Mouse (Mus musculus) neural tube, embryonic 11.5 days (tissue): Measurements from ENCODE around the gene Ndc80. TPM values are rescaled to one million over a fixed set of nuclear protein-coding genes. Genes with fewer than 3 reads are reported as not detected.

Source experiments
- ATAC-seq: fragments of 200-750 bp; cut with Nextera tagmentation; 2 replicates; pipeline ENCODE4 v1.8.0; 2017; ENCODE audit warnings: moderate number of reproducible peaks, mild to moderate bottlenecking, moderate TSS enrichment, moderate library complexity; ENCODE audit not compliant: insufficient read depth, low FRiP score, low TSS enrichment
- DNase-seq: peaks from one replicate; pipeline ENCODE4 v3.0.0-alpha.2; 2015; ENCODE audit warnings: low spot score
- H3K27ac ChIP-seq: fragments of 300-500 bp; sonication (generic); 2 replicates; pipeline ENCODE4 v1.5.1; 2014; ENCODE audit warnings: low read depth, mild to moderate bottlenecking, low read length
- H3K27me3 ChIP-seq: fragments of 300-500 bp; sonication (generic); 2 replicates; pipeline ENCODE4 v1.6.1; 2014; ENCODE audit warnings: mild to moderate bottlenecking, low read length, mixed read lengths; ENCODE audit not compliant: control insufficient read depth, insufficient read depth
- H3K36me3 ChIP-seq: fragments of 300-500 bp; sonication (generic); 2 replicates; pipeline ENCODE4 v1.6.1; 2014; ENCODE audit warnings: mild to moderate bottlenecking, low read length, moderate library complexity, mixed read lengths; ENCODE audit not compliant: control insufficient read depth, insufficient read depth
- H3K4me1 ChIP-seq: fragments of 300-500 bp; sonication (generic); 2 replicates; pipeline ENCODE4 v1.6.1; 2014; ENCODE audit warnings: low read length, mixed read lengths; ENCODE audit not compliant: control insufficient read depth, insufficient read depth
- H3K4me2 ChIP-seq: fragments of 300-500 bp; sonication (generic); 2 replicates; pipeline ENCODE4 v1.6.1; 2014; ENCODE audit warnings: low read depth, mild to moderate bottlenecking, moderate library complexity
- H3K4me3 ChIP-seq: fragments of 300-500 bp; sonication (generic); 2 replicates; pipeline ENCODE4 v1.5.1; 2014; ENCODE audit warnings: low read depth, low read length
- H3K9ac ChIP-seq: fragments of 300-500 bp; sonication (generic); 2 replicates; pipeline ENCODE4 v1.6.1; 2014; ENCODE audit warnings: mild to moderate bottlenecking, low read length
- H3K9me3 ChIP-seq: fragments of 300-500 bp; sonication (generic); 2 replicates; pipeline ENCODE4 v1.6.1; 2016; ENCODE audit warnings: low read length; ENCODE audit not compliant: control insufficient read depth
- WGBS: fragments of 180-500 bp; shearing (Covaris S2); extraction: QIAGEN DNeasy Blood & Tissue Kit; methylation state at CpG from one replicate; pipeline ENCODE4 v1.1.7; 2014; 5-methylcytosine and 5-hydroxymethylcytosine counted together
- polyA plus RNA-seq: library from polyadenylated mRNA; unstranded; fragments of >200 nt; fragmentation: Nextera tagmentation; extraction: Ambion mirVana; gene quantifications from 2 replicates; pipeline ENCODE4 v1.2.1, GENCODE M21; 2014

The Ndc80 gene
- polyA plus RNA-seq, 1 experiment from 2014 or later: 51.2 TPM

- Histone ChIP-seq H3K36me3 (no peaks in the 10 kb centered on the region), H3K27ac (no peak overlapping the region), H3K4me1 (no peaks in the 10 kb centered on the region), H3K9me3 (no peaks in the 10 kb centered on the region), H3K9ac (no peak overlapping the region), H3K4me2 (no peak overlapping the region), H3K27me3 (no peaks in the 10 kb centered on the region), H3K4me3 (no peak overlapping the region)
- ATAC-seq (no peak), DNase-seq (no peak)
- 27% methylated on average over 8 of the region's 8 CpGs for WGBS
Observed at GRCm38 (mm10) chr17:71486231-71486851, 40.3 kb downstream of the Ndc80 start.

DNA sequence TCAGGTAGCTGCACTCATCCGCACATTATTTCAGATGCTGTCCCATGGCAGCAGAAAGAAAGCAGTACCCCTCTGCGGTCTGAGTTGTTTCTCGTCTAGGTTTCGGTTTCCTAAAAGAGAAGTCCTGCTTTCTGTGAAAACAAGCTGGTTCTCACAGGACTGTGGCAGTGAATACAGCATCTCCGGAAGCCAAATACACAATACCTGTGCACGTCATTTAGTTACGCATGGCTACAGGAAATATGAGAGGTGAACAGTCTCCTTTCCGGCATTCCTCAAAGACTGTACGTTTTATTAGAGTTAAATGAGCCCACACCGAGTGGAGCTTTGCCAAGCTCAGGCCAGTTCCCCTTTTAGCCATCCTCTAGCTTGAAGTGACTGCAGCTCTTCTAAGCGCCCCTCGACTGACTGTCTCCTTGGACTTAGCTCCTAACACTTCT is 40.8 kb downstream of the Ndc80 start:
- ATAC-seq (no peak), DNase-seq (no peak)
- Histone ChIP-seq H3K4me2 (no peak overlapping the region), H3K4me3 (no peak overlapping the region), H3K36me3 (no peaks in the 10 kb centered on the region), H3K27me3 (no peaks in the 10 kb centered on the region), H3K9ac (no peak overlapping the region), H3K4me1 (no peaks in the 10 kb centered on the region), H3K27ac (no peak overlapping the region), H3K9me3 (no peaks in the 10 kb centered on the region)
- 68% methylated on average over 12 of the region's 12 CpGs for WGBS

DNA sequence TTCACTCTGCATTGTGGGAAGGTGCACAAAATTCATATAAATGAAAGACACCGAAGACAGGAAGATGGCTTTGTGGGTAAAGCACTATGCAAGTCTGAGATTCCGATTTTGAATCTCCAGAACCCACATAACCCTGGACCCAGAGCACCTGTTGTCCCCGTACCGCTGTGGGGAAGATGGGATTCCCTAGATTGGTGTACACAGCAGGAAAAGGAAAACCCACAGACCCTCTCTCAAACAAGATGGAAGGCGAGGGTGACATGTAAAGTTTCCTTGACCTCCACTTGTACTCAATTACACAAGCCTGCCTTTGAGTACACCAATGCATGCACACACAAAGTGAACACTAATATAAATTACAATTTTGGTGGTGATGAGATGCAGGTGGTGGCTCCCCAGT is 41.9 kb downstream of the Ndc80 start:
- no peak overlapping the region for H3K4me2 ChIP-seq
- no peaks in the 10 kb centered on the region for H3K27me3 ChIP-seq
- H3K4me3 ChIP-seq: no peak overlapping the region
- H3K36me3 ChIP-seq: no peaks in the 10 kb centered on the region
- WGBS: 86% methylated on average over 5 of the region's 5 CpGs
- H3K9ac ChIP-seq: no peak overlapping the region
- DNase-seq: no peak
- no peak for ATAC-seq
- no peaks in the 10 kb centered on the region for H3K4me1 ChIP-seq
- no peak overlapping the region for H3K27ac ChIP-seq
- H3K9me3 ChIP-seq: no peaks in the 10 kb centered on the region

- no peak for DNase-seq
- no peak for ATAC-seq
- Histone ChIP-seq H3K9me3 (no peaks in the 10 kb centered on the region), H3K4me3 (no peak overlapping the region), H3K4me1 (no peaks in the 10 kb centered on the region), H3K4me2 (no peak overlapping the region), H3K9ac (no peak overlapping the region), H3K36me3 (no peaks in the 10 kb centered on the region), H3K27me3 (no peaks in the 10 kb centered on the region), H3K27ac (no peak overlapping the region)
- 92% methylated on average over 7 of the region's 7 CpGs for WGBS
Observed at GRCm38 (mm10) chr17:71483418-71484060, 43.1 kb downstream of the Ndc80 start.

DNA sequence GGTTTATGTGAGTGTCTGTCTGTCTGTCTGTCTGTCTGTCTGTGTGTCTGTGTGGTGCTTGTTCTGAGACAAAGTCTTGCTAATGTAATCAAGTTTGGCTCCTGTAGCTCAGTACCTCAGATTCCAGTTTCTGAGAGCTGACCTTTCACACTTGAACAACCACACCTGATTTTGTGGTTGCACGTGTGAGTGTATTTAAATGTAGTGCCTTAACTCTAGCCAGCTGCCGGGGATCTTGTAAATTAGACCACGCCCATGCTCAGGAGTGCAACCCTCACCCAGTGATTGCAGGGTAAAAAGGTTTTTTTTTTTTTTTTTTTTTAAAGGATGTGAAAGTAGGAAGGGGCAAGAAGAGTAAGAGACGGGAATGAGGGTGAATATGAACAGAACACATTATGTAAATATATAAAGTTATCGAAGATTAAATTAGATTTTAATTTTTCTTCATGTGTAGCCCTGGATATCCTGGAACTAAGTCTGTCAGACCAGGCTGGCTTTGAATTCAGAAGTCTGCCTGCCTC is 47.2 kb downstream of the Ndc80 start:
- Histone ChIP-seq H3K4me2 (no peak overlapping the region), H3K4me3 (no peak overlapping the region), H3K9ac (no peak overlapping the region), H3K27ac (no peak overlapping the region), H3K36me3 (no peaks in the 10 kb centered on the region), H3K27me3 (no peaks in the 10 kb centered on the region), H3K9me3 (no peaks in the 10 kb centered on the region), H3K4me1 (no peaks in the 10 kb centered on the region)
- no peak for ATAC-seq
- WGBS: 61% methylated on average over 5 of the region's 5 CpGs
- DNase-seq: no peak

- DNase-seq (no peak), ATAC-seq (no peak)
- Histone ChIP-seq H3K9me3 (no peaks in the 10 kb centered on the region), H3K9ac (no peak overlapping the region), H3K27ac (no peak overlapping the region), H3K4me1 (peaks cover 5% of the 10 kb centered on the region; the same call in 1 of the 2 replicates), H3K36me3 (no peaks in the 10 kb centered on the region), H3K27me3 (no peaks in the 10 kb centered on the region), H3K4me2 (no peak overlapping the region), H3K4me3 (no peak overlapping the region)
- 95% methylated on average over 8 of the region's 8 CpGs for WGBS
Observed at GRCm38 (mm10) chr17:71477481-71477880, 49.2 kb downstream of the Ndc80 start.

GRCm38 (mm10) chr17:71476346-71477020 is 50.2 kb downstream of the Ndc80 start:
- Histone ChIP-seq H3K27ac (no peak overlapping the region; the same call in 1 of the 2 replicates), H3K4me3 (peak overlapping the region; percentile 71; the same call in 1 of the 2 replicates), H3K36me3 (no peaks in the 10 kb centered on the region), H3K27me3 (no peaks in the 10 kb centered on the region), H3K9ac (no peak overlapping the region), H3K4me2 (peak overlapping the region; percentile 86), H3K4me1 (peaks cover 5% of the 10 kb centered on the region; the same call in 1 of the 2 replicates), H3K9me3 (no peaks in the 10 kb centered on the region)
- ATAC-seq (no peak), DNase-seq (no peak)
- WGBS: 85% methylated on average over 7 of the region's 7 CpGs

DNA sequence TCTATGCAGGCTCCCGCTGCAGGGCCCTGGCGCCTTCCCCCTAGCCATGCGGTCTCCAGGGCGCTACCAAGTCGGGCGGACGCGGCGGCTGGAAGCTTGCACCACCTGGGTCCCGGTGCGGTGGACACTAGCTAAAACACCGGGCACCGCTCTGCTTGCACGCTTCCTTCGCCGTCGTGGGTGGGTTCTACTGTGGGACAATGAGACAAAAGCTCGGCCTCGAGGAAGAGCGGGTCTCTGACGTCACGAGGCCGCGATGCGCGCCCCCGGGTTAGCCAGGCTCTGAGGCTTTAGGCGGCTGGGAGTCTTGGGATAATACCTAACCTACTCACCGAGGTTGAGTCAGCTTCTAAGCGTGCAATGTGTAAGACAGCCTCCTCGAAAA is 51.0 kb downstream of the Ndc80 start:
- ATAC-seq (peak; percentile 82), DNase-seq (peak; percentile 85)
- H3K4me2 ChIP-seq: peak overlapping the region; percentile 86
- no peaks in the 10 kb centered on the region for H3K36me3 ChIP-seq
- H3K27ac ChIP-seq: peak overlapping the region; percentile 98
- no peaks in the 10 kb centered on the region for H3K9me3 ChIP-seq
- H3K4me3 ChIP-seq: peak overlapping the region; percentile 71
- peak overlapping the region; percentile 95 for H3K9ac ChIP-seq
- peaks cover 5% of the 10 kb centered on the region; the same call in 1 of the 2 replicates for H3K4me1 ChIP-seq
- WGBS: 0% methylated on average over 31 of the region's 31 CpGs
- no peaks in the 10 kb centered on the region for H3K27me3 ChIP-seq
